Mouse (Mus musculus) thymus, postnatal 4 days (tissue): Measurements from ENCODE around the gene Ints1.
"Not testable (repeated sequence)": the region's sequence is repeated elsewhere in the genome, so short reads cannot be mapped to it uniquely, and the experiment has no call there.

Source experiments
- DNase-seq: peaks from one replicate; pipeline ENCODE4 v3.0.0; 2021

Gene Ints1

GRCm38 (mm10) chr5:139750535-139750934 lies 24.9 kb downstream of the Ints1 start:
- DNase-seq, result peak; percentile 82

GRCm38 (mm10) chr5:139749413-139750125 lies 25.9 kb downstream of the Ints1 start:
- no peak for DNase-seq

- DNase-seq, result peak; percentile 81
These were observed 29.7 kb downstream of the Ints1 start for GRCm38 (mm10) chr5:139745771-139746170.

GRCm38 (mm10) chr5:139742640-139743039 lies 32.8 kb downstream of the Ints1 start:
- not testable (repeated sequence) for DNase-seq

DNA sequence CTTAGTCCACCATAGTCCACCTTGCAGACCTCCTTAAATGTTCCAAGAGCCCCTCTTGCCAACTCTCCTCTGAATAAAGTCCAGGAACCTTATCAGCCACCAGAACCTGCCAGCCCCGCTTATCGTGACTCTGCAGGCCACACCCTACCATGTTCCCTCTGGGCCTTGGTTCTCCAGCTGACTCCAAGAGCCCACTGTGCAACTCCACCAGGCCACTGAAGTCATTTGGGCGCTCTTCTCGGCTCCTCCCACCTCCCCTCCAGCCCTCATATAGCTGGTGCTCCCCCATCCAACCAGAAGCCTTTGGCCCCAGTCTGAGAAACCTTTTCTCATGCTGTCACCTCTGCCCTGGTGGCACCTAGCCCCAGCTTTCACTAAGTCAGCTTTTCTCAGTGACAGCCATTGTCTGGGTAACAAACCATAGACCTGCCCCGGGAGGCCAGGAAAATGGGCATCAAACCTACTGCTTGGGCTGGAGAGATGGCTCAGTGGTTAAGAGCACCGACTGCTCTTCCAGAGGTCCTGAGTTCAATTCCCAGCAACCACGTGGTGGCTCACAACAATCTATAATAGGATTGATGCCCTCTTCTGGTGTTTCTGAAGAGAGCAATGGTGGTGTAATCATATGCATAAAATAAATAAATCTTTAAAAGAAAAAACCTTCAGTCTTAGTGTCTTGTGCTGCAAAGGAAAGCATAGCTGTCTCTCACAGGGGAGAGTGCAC lies 36.7 kb downstream of the Ints1 start:
- DNase-seq, result no peak

GRCm38 (mm10) chr5:139737841-139738591 lies 37.5 kb downstream of the Ints1 start:
- DNase-seq, result no peak

GRCm38 (mm10) chr5:139736504-139736940 lies 39.0 kb downstream of the Ints1 start:
- no peak for DNase-seq

DNA sequence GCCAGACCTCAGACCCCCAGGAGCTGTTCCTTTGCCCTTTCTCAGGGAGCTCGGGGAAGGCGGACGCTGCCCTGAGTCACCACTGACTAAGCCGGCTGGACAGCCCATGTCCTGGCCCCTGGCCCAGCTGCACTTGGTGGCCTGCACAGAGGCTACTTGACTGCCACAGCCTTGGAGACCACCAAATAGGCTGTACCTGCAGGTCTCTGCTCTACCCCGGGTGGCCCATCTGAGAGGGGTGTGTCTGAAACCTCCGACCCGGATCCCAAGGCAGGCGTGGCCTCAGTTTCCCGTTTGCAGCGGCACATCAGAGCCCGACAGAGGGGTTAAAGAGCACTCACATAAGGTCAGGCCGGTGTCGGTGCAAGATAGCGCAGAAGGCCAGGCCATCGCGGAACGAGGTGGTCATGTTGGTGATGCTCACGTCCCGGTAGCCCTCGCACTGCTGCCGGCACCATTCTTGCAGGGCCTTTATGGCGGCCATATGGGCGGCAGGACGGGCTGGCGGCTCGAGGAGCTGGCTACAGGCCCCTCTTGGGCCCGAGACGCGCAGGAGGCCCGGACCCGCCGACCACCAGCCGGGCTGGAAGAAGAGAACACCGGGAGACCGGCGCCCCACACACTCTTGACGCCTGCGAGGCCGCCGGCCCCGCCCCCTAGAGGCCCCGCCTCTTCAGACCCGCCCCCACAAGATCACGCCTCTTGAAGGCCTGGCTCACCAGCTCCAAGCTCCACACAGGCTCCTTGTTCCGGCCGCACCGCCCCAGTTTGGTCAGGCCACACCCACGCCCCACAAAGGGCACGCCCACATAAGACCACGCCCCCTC lies 39.6 kb downstream of the Ints1 start, which contains the start of gene Micall2:
Gene Micall2 (minus strand): TSS at position 660 of the 827 bp plus-strand sequence.
- DNase-seq, result peak; percentile 94

- no peak for DNase-seq
These were observed 40.7 kb downstream of the Ints1 start for GRCm38 (mm10) chr5:139734746-139735145.

DNA sequence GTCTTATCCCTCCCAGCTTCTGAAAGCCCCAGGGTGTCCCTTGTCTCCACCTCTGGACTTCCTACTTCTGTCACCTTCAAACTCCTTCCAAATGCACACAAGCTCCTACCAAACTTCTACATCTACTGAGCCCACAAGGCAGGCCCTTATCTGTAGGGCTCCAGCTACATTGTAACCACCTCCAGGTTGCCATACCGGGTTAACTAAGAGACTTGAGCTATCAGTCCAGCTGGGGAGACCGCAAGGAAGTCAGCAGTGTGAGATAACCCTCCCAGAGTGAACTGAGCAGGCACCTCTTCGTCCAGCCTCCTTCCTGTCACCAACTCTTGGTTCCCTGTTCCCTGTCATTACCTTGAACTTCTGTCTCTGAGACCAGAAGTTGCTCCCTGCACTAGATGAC lies 41.5 kb downstream of the Ints1 start:
- DNase-seq, result no peak

GRCm38 (mm10) chr5:139732634-139733107 lies 42.8 kb downstream of the Ints1 start:
- peak; percentile 56 for DNase-seq

- peak; percentile 6 for DNase-seq
These were observed 44.6 kb downstream of the Ints1 start for GRCm38 (mm10) chr5:139730712-139731486.

- peak; percentile 4 for DNase-seq
These were observed 48.2 kb downstream of the Ints1 start for GRCm38 (mm10) chr5:139727261-139727660.

- peak; percentile 2 for DNase-seq
These were observed 49.3 kb downstream of the Ints1 start for GRCm38 (mm10) chr5:139726186-139726585.

DNA sequence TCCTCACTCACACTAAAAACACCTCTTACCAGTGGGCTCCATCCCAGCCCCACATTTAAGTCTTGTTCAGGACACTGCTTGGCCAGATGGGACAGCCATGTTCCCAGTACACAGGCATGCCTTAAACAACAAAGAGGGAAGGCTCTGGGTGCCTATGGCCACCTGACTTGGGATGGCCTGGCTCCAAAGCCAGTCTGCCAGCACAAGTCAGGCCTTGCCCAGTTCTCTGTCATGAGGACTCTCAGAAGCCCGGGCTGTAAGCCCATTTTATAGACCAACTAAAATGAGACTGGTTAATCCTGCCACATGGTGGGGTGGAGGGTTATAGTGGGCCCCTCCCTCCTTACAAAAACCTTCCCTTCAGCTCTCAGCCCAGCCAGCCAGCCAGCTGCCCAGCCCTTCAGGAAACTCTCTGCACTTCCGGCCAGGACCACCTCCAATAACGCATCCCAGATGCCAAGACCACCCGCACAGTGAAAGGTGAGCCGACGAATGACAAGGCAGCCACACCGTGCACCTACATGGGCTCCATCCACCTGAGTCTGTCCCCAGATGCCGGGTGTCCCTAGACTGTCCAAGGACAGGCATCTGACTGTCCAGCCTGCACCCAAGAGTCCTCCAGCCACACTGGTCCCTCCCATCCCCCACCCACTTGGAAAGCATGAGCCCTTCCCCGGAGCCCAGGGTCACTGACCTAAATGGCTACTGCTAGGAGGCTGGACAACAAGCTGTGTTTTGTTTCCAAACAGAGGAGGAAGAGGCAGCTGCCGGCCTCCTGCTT lies 50.9 kb downstream of the Ints1 start:
- DNase-seq, result no peak

DNA sequence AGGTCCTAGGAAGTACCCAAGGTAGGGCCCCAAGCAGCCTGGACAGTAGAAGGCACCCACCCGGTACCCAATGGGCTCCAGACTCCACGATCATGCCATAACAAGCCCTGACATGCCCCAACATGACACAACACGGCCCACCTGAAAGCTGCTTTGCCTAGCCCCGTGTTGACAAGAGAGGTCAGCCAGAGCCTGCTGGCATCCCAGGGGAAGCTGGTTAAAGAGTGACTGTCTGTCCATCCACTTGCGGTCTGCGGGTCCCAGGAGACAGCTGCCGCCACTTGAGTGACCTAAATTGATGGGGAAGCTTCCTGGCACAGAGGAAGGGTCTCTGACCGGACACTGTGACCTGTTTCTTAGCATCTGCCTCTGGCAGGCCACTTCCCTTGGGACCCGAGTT lies 52.4 kb downstream of the Ints1 start:
- no peak for DNase-seq

GRCm38 (mm10) chr5:139722709-139723108 lies 52.8 kb downstream of the Ints1 start:
- no peak for DNase-seq

GRCm38 (mm10) chr5:139718949-139719348 lies 56.5 kb downstream of the Ints1 start:
- DNase-seq, result no peak

- no peak for DNase-seq
These were observed 56.9 kb downstream of the Ints1 start for GRCm38 (mm10) chr5:139718540-139718939.

GRCm38 (mm10) chr5:139717723-139718122 lies 57.8 kb downstream of the Ints1 start:
- DNase-seq, result peak; percentile 57

DNA sequence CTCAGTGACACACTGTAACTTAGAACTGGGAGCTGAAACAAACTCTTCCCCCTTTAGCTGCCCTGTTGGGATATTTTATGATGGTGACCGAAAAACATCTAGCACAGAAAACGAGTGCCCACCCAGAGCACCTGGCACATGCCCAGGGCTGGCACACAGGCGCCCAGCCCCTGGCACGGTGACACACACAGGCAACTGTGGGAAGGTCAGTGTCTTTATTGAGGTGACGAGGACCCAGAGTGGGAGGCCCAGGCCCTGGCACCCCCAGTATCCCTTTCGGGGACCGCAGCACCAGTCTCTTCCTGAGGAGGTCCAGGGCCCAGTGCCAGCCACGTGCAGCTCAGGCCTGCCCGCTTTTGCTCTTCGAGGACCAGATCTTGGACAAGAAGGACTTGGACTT lies 69.0 kb downstream of the Ints1 start:
- DNase-seq, result no peak
